Mouse (Mus musculus): ENCODE results near the gene Med14. TPM values are rescaled to one million over a fixed set of nuclear protein-coding genes. Genes with fewer than 3 reads are reported as not detected.

Gene Med14
- polyA plus RNA-seq, 1 experiment from 2014 or later, result 15.7 TPM

- Histone ChIP-seq H3K9me3 (no peaks in the 10 kb centered on the region), H3K4me1 (no peaks in the 10 kb centered on the region), H3K4me3 (no peak overlapping the region), H3K4me2 (no peak overlapping the region), H3K9ac (no peak overlapping the region), H3K27ac (replicated peaks) (no peak overlapping the region), H3K36me3 (peaks cover 75% of the 10 kb centered on the region), H3K27me3 (replicated peaks) (no peaks in the 10 kb centered on the region)
- no peak for ATAC-seq (ENCODE audit: extremely low read depth, insufficient number of reproducible peaks, low FRiP score, low TSS enrichment)
- WGBS, result 72% methylated on average over 2 of the region's 2 CpGs
These were observed 108.0 kb downstream of the Med14 start for GRCm38 (mm10) chrX:12653879-12654278.

- H3K4me2 ChIP-seq, result no peak overlapping the region
- 84% methylated on average over 16 of the region's 16 CpGs for WGBS
- peaks cover 57% of the 10 kb centered on the region for H3K36me3 ChIP-seq
- no peaks in the 10 kb centered on the region for H3K9me3 ChIP-seq
- no peak overlapping the region for H3K9ac ChIP-seq
- no peak overlapping the region for H3K4me3 ChIP-seq
- no peaks in the 10 kb centered on the region for H3K27me3 ChIP-seq (replicated peaks)
- ATAC-seq (ENCODE audit: extremely low read depth, insufficient number of reproducible peaks, low FRiP score, low TSS enrichment), result no peak
- no peak overlapping the region for H3K27ac ChIP-seq (replicated peaks)
- H3K4me1 ChIP-seq, result no peaks in the 10 kb centered on the region
These were observed 110.0 kb downstream of the Med14 start for GRCm38 (mm10) chrX:12651906-12652305.

- Histone ChIP-seq H3K4me1 (peaks cover 4% of the 10 kb centered on the region), H3K27me3 (replicated peaks) (peaks cover 2% of the 10 kb centered on the region; the same call in 1 of the 2 replicates), H3K27ac (replicated peaks) (no peak overlapping the region), H3K4me2 (no peak overlapping the region), H3K9me3 (no peaks in the 10 kb centered on the region), H3K9ac (no peak overlapping the region), H3K4me3 (no peak overlapping the region), H3K36me3 (peaks cover 13% of the 10 kb centered on the region)
- ATAC-seq (ENCODE audit: extremely low read depth, insufficient number of reproducible peaks, low FRiP score, low TSS enrichment), result no peak
- WGBS, result 50% methylated on average over 12 of the region's 12 CpGs
These were observed 116.2 kb downstream of the Med14 start for GRCm38 (mm10) chrX:12645531-12646304.

- Histone ChIP-seq H3K4me3 (no peak overlapping the region), H3K9me3 (no peaks in the 10 kb centered on the region), H3K27ac (replicated peaks) (no peak overlapping the region), H3K36me3 (peaks cover 6% of the 10 kb centered on the region), H3K27me3 (replicated peaks) (peaks cover 3% of the 10 kb centered on the region; the same call in 1 of the 2 replicates), H3K4me1 (peaks cover 4% of the 10 kb centered on the region), H3K4me2 (no peak overlapping the region), H3K9ac (no peak overlapping the region)
- 48% methylated on average over 2 of the region's 2 CpGs for WGBS
- no peak for ATAC-seq (ENCODE audit: extremely low read depth, insufficient number of reproducible peaks, low FRiP score, low TSS enrichment)
These were observed 116.9 kb downstream of the Med14 start for GRCm38 (mm10) chrX:12644976-12645375.

Other genes with a start within 250 kb of the Med14 start
- 53.6 and 64.5 TPM in 2 replicates for gene Atp6ap2, start 174.3 kb downstream of the Med14 start, polyA plus RNA-seq (2015; fragmentation: Nextera tagmentation; extraction: Ambion mirVana)
- 22.0 and 22.3 TPM in 2 replicates for gene 1810030O07Rik, start 88.4 kb downstream of the Med14 start, polyA plus RNA-seq (2015; fragmentation: Nextera tagmentation; extraction: Ambion mirVana)

Data from heart, embryonic 13.5 days (tissue).